Mouse (Mus musculus) embryonic facial prominence, embryonic 11.5 days (tissue): ENCODE data around the gene Gm20814. TPM values are rescaled to one million over a fixed set of nuclear protein-coding genes. Genes with fewer than 3 reads are reported as not detected.
"Not testable (repeated sequence)": the region's sequence is repeated elsewhere in the genome, so short reads cannot be mapped to it uniquely, and the experiment has no call there.

ENCODE experiments used
- ATAC-seq: fragments of 200-750 bp; cut with Nextera tagmentation; replicated peaks from 2 replicates; pipeline ENCODE4 v1.8.0; 2017; ENCODE audit warnings: low read depth; ENCODE audit not compliant: insufficient number of reproducible peaks, low FRiP score, low TSS enrichment
- DNase-seq: peaks from one replicate; pipeline ENCODE4 v3.0.0-alpha.2; 2015; ENCODE audit warnings: low spot score
- H3K27ac ChIP-seq: fragments of 300-500 bp; sonication (generic); replicated peaks from 2 replicates; pipeline ENCODE4 v1.5.1; 2014; ENCODE audit warnings: mild to moderate bottlenecking, low read depth, low read length, control low read depth
- H3K27me3 ChIP-seq: fragments of 300-500 bp; sonication (generic); 2 replicates; pipeline ENCODE4 v1.6.1; 2014; ENCODE audit warnings: mild to moderate bottlenecking, low read length, moderate library complexity, mixed read lengths; ENCODE audit not compliant: control insufficient read depth, insufficient read depth
- H3K36me3 ChIP-seq: fragments of 300-500 bp; sonication (generic); replicated peaks from 2 replicates; pipeline ENCODE4 v1.6.1; 2014; ENCODE audit warnings: low read depth, mild to moderate bottlenecking, low read length, moderate library complexity, mixed read lengths; ENCODE audit not compliant: control insufficient read depth, insufficient read depth
- H3K4me1 ChIP-seq: fragments of 300-500 bp; sonication (generic); 2 replicates; pipeline ENCODE4 v1.6.1; 2014; ENCODE audit warnings: low read length, mixed read lengths; ENCODE audit not compliant: control insufficient read depth, insufficient read depth
- H3K4me2 ChIP-seq: fragments of 300-500 bp; sonication (generic); 2 replicates; pipeline ENCODE4 v1.6.1; 2014; ENCODE audit warnings: low read depth, mild to moderate bottlenecking, control low read depth, low read length, moderate library complexity
- H3K4me3 ChIP-seq: fragments of 300-500 bp; sonication (generic); 2 replicates; pipeline ENCODE4 v1.5.1; 2014; ENCODE audit warnings: low read depth, low read length, control low read depth
- H3K9ac ChIP-seq: fragments of 300-500 bp; sonication (generic); replicated peaks from 2 replicates; pipeline ENCODE4 v1.6.1; 2014; ENCODE audit warnings: mild to moderate bottlenecking, control low read depth, low read length
- H3K9me3 ChIP-seq: fragments of 300-500 bp; sonication (generic); replicated peaks from 2 replicates; pipeline ENCODE4 v1.6.1; 2016; ENCODE audit warnings: mild to moderate bottlenecking, low read length, inconsistent platforms, mixed read lengths; ENCODE audit not compliant: control insufficient read depth
- WGBS: fragments of 180-500 bp; shearing (Covaris S2); extraction: QIAGEN DNeasy Blood & Tissue Kit; methylation state at CpG from one replicate; pipeline ENCODE4 v1.1.7; 2014; 5-methylcytosine and 5-hydroxymethylcytosine counted together
- polyA plus RNA-seq: library from polyadenylated mRNA; unstranded; fragments of >200 nt; fragmentation: Nextera tagmentation; extraction: Ambion mirVana; gene quantifications from 2 replicates; pipeline ENCODE4 v1.2.1, GENCODE M21; 2014

The Gm20814 gene
- polyA plus RNA-seq: not detected in 2 replicates

GRCm38 (mm10) chrY:75195556-75195955 lies at the start of gene Gm20814:
TSS of gene Gm20814 (plus strand) at chrY:75195856.
- not testable (repeated sequence) for H3K4me1 ChIP-seq, H3K36me3 ChIP-seq, ATAC-seq, H3K27me3 ChIP-seq, H3K4me3 ChIP-seq, H3K9ac ChIP-seq, H3K9me3 ChIP-seq, H3K27ac ChIP-seq, H3K4me2 ChIP-seq, DNase-seq
- WGBS: no CpG with 5 or more reads among the region's 6 CpGs
